Mouse (Mus musculus) neural tube, embryonic 14.5 days (tissue): Measurements from ENCODE around the gene Acap1. TPM values are rescaled to one million over a fixed set of nuclear protein-coding genes. Genes with fewer than 3 reads are reported as not detected.
"Not testable (repeated sequence)": the region's sequence is repeated elsewhere in the genome, so short reads cannot be mapped to it uniquely, and the experiment has no call there.

Experiments used
- ATAC-seq: fragments of 200-750 bp; cut with Nextera tagmentation; 2 replicates; pipeline ENCODE4 v1.8.0; 2017; ENCODE audit warnings: low read depth, mild to moderate bottlenecking, moderate TSS enrichment, moderate library complexity
- H3K27ac ChIP-seq: fragments of 300-500 bp; sonication (generic); 2 replicates; pipeline ENCODE4 v1.5.1; 2014; ENCODE audit warnings: low read depth, mild to moderate bottlenecking, control low read depth, low read length, moderate library complexity, mixed read lengths
- H3K27me3 ChIP-seq: fragments of 300-500 bp; sonication (generic); 2 replicates; pipeline ENCODE4 v1.6.1; 2014; ENCODE audit warnings: low read length; ENCODE audit not compliant: control insufficient read depth, insufficient read depth
- H3K36me3 ChIP-seq: fragments of 300-500 bp; sonication (generic); 2 replicates; pipeline ENCODE4 v1.6.1; 2014; ENCODE audit warnings: low read length, mixed read lengths; ENCODE audit not compliant: control insufficient read depth, insufficient read depth
- H3K4me1 ChIP-seq: fragments of 300-500 bp; sonication (generic); 2 replicates; pipeline ENCODE4 v1.6.1; 2014; ENCODE audit warnings: low read length; ENCODE audit not compliant: control insufficient read depth, insufficient read depth
- H3K4me2 ChIP-seq: fragments of 300-500 bp; sonication (generic); 2 replicates; pipeline ENCODE4 v1.6.1; 2014; ENCODE audit warnings: mild to moderate bottlenecking, low read depth, low read length, control low read depth
- H3K4me3 ChIP-seq: fragments of 300-500 bp; sonication (generic); 2 replicates; pipeline ENCODE4 v1.5.1; 2014; ENCODE audit warnings: low read depth, low read length, control low read depth, mixed read lengths
- H3K9ac ChIP-seq: fragments of 300-500 bp; sonication (generic); replicated peaks from 2 replicates; pipeline ENCODE4 v1.6.1; 2014; ENCODE audit warnings: low read depth, mild to moderate bottlenecking, control low read depth, low read length, mixed read lengths
- H3K9me3 ChIP-seq: fragments of 300-500 bp; sonication (generic); 2 replicates; pipeline ENCODE4 v1.6.1; 2016; ENCODE audit warnings: low read length; ENCODE audit not compliant: control insufficient read depth
- WGBS: fragments of 180-500 bp; shearing (Covaris S2); extraction: QIAGEN DNeasy Blood & Tissue Kit; methylation state at CpG from one replicate; pipeline ENCODE4 v1.1.7; 2014; 5-methylcytosine and 5-hydroxymethylcytosine counted together
- polyA plus RNA-seq: library from polyadenylated mRNA; unstranded; fragments of >200 nt; fragmentation: Nextera tagmentation; extraction: Ambion mirVana; gene quantifications from 2 replicates; pipeline ENCODE4 v1.2.1, GENCODE M21; 2014

Gene Acap1
- polyA plus RNA-seq, 1 experiment from 2014 or later: 0.17 TPM

DNA sequence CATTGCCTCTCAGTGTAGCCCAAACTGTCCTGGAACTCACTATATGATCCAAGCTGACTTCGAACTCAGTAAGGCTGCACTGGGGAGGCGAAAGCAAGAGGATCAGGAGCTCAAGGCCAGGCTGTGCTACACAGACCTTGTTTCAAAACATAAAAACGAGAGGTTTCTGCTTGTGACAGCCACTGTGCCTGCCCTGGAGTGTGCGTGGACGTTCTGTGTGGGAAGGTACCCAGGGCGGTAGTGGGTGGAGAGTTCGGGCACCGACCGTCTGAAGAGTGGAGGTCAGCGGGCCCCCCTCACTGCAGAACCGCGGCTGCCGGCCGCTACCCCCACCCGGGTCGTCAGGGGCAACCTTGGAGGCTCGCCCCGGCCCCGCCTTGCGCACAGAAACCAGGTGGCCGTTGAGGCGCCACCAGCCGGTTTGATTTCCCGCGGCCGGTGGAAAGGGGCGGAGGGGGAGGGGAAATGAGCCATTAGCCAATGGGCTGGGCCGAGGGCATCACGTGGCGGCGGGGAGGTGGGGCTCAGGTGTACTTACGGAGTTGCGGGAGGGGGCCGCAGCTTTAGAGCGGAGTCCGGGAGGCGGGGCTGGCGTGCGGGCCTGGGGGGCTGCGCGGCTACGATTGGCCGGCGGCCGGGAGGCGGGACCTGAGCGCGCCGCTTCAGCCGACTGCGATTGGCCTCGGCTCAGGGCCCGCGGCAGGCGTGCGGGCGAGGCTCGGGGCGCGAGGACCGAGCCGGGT lies 40.0 kb upstream of the Acap1 start, which contains the start of gene Ybx2:
Gene Ybx2, plus strand, starts transcription at position 660 of the 743 bp plus-strand sequence.
- peak within 1 kb of the TSS; percentile 50 for H3K4me3 ChIP-seq
- 0 out of 2 replicates have a peak, but pooled peaks cover 6% of the 10 kb centered on the region for H3K4me1 ChIP-seq
- no peaks in the 10 kb centered on the region for H3K36me3 ChIP-seq
- WGBS: 2% methylated on average over 53 of the region's 62 CpGs
- peak within 1 kb of the TSS; percentile 60 for H3K9ac ChIP-seq
- H3K4me2 ChIP-seq: peak within 1 kb of the TSS; percentile 99
- peak; percentile 88 for ATAC-seq
- H3K27ac ChIP-seq: no peak within 1 kb of the TSS
- peaks cover 16% of the 10 kb centered on the region for H3K27me3 ChIP-seq
- no peaks in the 10 kb centered on the region for H3K9me3 ChIP-seq

GRCm38 (mm10) chr11:69934681-69935080 lies 39.3 kb upstream of the Acap1 start:
- H3K27ac ChIP-seq: no peak overlapping the region
- H3K4me2 ChIP-seq: peak overlapping the region; percentile 99; the same call in 1 of the 2 replicates
- H3K9me3 ChIP-seq: no peaks in the 10 kb centered on the region
- no peak overlapping the region for H3K9ac ChIP-seq
- no peaks in the 10 kb centered on the region for H3K36me3 ChIP-seq
- ATAC-seq: no peak
- 0 out of 2 replicates have a peak, but pooled peaks cover 6% of the 10 kb centered on the region for H3K4me1 ChIP-seq
- H3K27me3 ChIP-seq: peaks cover 16% of the 10 kb centered on the region
- WGBS: 18% methylated on average over 6 of the region's 6 CpGs
- H3K4me3 ChIP-seq: no peak overlapping the region

DNA sequence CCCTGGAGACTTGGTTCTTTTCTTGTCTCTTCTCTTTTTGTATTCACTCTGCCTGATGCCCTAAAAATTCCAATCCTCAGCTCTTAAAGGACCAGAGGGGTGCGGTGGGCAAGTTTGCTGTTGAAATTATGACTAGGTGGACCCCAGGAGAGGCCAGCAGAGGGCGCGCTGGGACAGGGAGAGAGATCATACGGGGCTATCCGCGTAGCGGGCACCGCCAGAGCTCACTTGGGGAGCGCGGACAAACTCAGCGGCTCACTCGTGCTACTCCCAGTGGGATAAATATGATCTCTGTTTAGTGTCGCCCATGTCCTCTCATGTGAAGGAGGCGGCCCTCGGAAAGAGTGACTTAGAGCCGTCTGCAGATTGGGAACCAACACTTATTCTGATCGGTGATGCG lies 38.8 kb upstream of the Acap1 start:
- Histone ChIP-seq H3K9me3 (no peaks in the 10 kb centered on the region), H3K9ac (no peak overlapping the region; the same call in 1 of the 2 replicates), H3K4me1 (0 out of 2 replicates have a peak, but pooled peaks cover 6% of the 10 kb centered on the region), H3K27me3 (peaks cover 16% of the 10 kb centered on the region), H3K27ac (no peak overlapping the region), H3K4me2 (peak overlapping the region; percentile 15; the same call in 1 of the 2 replicates), H3K4me3 (no peak overlapping the region), H3K36me3 (no peaks in the 10 kb centered on the region)
- WGBS: under 1% methylated on average over 18 of the region's 18 CpGs
- no peak for ATAC-seq

DNA sequence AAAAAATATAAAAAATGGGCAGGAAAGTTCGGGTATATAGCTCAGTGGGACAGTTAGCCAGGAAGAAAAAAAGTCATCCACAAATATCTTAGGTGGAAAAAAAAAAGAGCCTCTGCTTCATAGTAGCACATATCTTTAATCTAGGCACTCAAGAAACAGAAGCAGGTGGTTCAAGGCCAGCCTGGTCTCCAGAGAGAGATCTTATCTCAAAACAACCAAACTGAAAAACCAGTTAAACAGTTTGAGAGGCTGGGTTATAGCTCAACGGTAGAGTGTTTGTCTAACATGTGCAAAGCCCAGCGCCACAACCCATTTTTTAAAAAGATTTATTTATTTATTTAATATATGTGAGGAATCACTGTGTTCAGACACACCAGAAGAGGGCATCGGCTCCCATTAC lies 37.7 kb upstream of the Acap1 start:
- WGBS: 81% methylated on average over 4 of the region's 4 CpGs
- Histone ChIP-seq H3K9me3 (no peaks in the 10 kb centered on the region), H3K4me3 (no peak overlapping the region), H3K27ac (no peak overlapping the region), H3K4me2 (no peak overlapping the region), H3K36me3 (no peaks in the 10 kb centered on the region), H3K9ac (no peak overlapping the region), H3K27me3 (peaks cover 13% of the 10 kb centered on the region), H3K4me1 (0 out of 2 replicates have a peak, but pooled peaks cover 6% of the 10 kb centered on the region)
- no peak for ATAC-seq

GRCm38 (mm10) chr11:69932254-69932653 lies 36.9 kb upstream of the Acap1 start:
- no peak for ATAC-seq
- Histone ChIP-seq H3K4me3 (no peak overlapping the region), H3K9ac (no peak overlapping the region), H3K36me3 (no peaks in the 10 kb centered on the region), H3K9me3 (no peaks in the 10 kb centered on the region), H3K4me1 (0 out of 2 replicates have a peak, but pooled peaks cover 6% of the 10 kb centered on the region), H3K27me3 (peaks cover 6% of the 10 kb centered on the region; the same call in 1 of the 2 replicates), H3K27ac (no peak overlapping the region), H3K4me2 (no peak overlapping the region)
- WGBS: 48% methylated on average over 3 of the region's 3 CpGs

DNA sequence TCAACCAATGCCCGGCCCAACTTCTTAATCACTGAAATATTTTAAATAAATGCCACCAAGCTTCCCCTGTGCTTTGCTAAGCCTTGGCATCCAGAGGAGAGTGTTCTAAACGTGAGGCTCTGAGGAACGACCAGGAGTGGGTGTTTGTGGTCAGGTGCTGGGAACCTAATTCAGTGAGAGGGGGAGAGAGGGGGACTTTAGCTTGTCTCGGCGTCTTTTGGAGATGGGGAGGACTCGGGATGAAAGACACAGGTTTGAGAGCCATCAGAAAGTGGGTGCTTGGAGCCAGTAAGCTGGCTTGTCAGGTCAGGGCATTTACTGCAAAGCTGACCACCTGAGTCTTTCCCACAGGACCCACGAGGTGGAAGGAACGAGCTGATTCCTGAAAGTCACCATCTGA lies 36.4 kb upstream of the Acap1 start:
- Histone ChIP-seq H3K27ac (no peak overlapping the region), H3K9ac (no peak overlapping the region), H3K36me3 (no peaks in the 10 kb centered on the region), H3K9me3 (no peaks in the 10 kb centered on the region), H3K4me1 (0 out of 2 replicates have a peak, but pooled peaks cover 6% of the 10 kb centered on the region), H3K27me3 (peaks cover 1% of the 10 kb centered on the region; the same call in 1 of the 2 replicates), H3K4me3 (no peak overlapping the region), H3K4me2 (no peak overlapping the region)
- ATAC-seq: no peak
- 74% methylated on average over 8 of the region's 8 CpGs for WGBS

- Histone ChIP-seq H3K9me3 (no peaks in the 10 kb centered on the region), H3K4me3 (no peak overlapping the region), H3K4me1 (0 out of 2 replicates have a peak, but pooled peaks cover under 1% of the 10 kb centered on the region), H3K27ac (no peak overlapping the region), H3K27me3 (no peaks in the 10 kb centered on the region), H3K36me3 (no peaks in the 10 kb centered on the region), H3K4me2 (no peak overlapping the region), H3K9ac (no peak overlapping the region)
- 66% methylated on average over 3 of the region's 3 CpGs for WGBS
- no peak for ATAC-seq
Observed at GRCm38 (mm10) chr11:69930967-69931537, 35.7 kb upstream of the Acap1 start.

GRCm38 (mm10) chr11:69930176-69930575 lies 34.8 kb upstream of the Acap1 start:
- H3K9ac ChIP-seq, H3K27ac ChIP-seq, H3K27me3 ChIP-seq, H3K4me2 ChIP-seq, H3K4me3 ChIP-seq, H3K4me1 ChIP-seq, ATAC-seq, H3K9me3 ChIP-seq, H3K36me3 ChIP-seq: not testable (repeated sequence)
- WGBS: 87% methylated on average over 8 of the region's 8 CpGs

DNA sequence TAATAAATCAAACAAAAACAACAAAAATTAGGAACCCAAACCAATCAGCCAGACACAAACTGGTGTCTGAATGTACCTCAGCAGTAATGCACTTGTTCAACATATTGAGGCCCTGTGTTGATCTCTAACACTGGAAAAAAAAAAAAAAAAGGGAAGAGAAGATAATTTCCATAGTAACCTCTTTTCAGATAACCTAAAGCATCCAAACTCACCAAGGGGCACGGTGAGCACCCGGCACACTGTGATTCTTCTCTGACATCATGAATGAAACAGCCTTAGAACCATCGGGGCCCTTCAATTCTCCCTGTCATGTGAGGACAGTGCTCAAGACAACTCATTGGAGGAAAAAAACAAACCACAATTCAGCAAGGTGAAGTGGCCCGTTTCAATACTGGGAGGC lies 34.4 kb upstream of the Acap1 start:
- Histone ChIP-seq H3K36me3 (no peaks in the 10 kb centered on the region), H3K27me3 (no peaks in the 10 kb centered on the region), H3K4me2 (no peak overlapping the region), H3K4me1 (no peaks in the 10 kb centered on the region), H3K27ac (no peak overlapping the region), H3K9ac (no peak overlapping the region), H3K4me3 (no peak overlapping the region), H3K9me3 (no peaks in the 10 kb centered on the region)
- no peak for ATAC-seq
- WGBS: 86% methylated on average over 4 of the region's 4 CpGs
